Mouse (Mus musculus): Measurements from ENCODE around the gene Fkbp11. TPM values are rescaled to one million over a fixed set of nuclear protein-coding genes. Genes with fewer than 3 reads are reported as not detected.

Gene Fkbp11
- 3.5 and 3.6 TPM in 2 replicates for polyA plus RNA-seq (2015; fragmentation: Nextera tagmentation; extraction: Ambion mirVana)

GRCm38 (mm10) chr15:98727443-98728321 lies at the start of gene Fkbp11:
Gene Fkbp11 (minus strand): TSS chr15:98728198.
- peaks cover 24% of the 10 kb centered on the region for H3K4me1 ChIP-seq
- H3K27me3 ChIP-seq, result peaks cover 22% of the 10 kb centered on the region; the same call in 1 of the 2 replicates
- peak within 1 kb of the TSS; percentile 94 for H3K4me2 ChIP-seq (replicated peaks)
- no peak within 1 kb of the TSS for H3K27ac ChIP-seq (replicated peaks)
- H3K36me3 ChIP-seq, result no peaks in the 10 kb centered on the region
- peak; percentile 73 for ATAC-seq (replicated peaks)
- no peaks in the 10 kb centered on the region for H3K9me3 ChIP-seq
- 1% methylated on average over 39 of the region's 39 CpGs for WGBS
- H3K9ac ChIP-seq (replicated peaks), result peak within 1 kb of the TSS; percentile 49
- H3K4me3 ChIP-seq, result peak within 1 kb of the TSS; percentile 45

GRCm38 (mm10) chr15:98777762-98778161 lies 49.8 kb upstream of the Fkbp11 start, which contains the start of gene Wnt10b:
Gene Wnt10b (minus strand): TSS chr15:98778150.
- Histone ChIP-seq H3K4me2 (replicated peaks) (peak within 1 kb of the TSS; percentile 26), H3K27ac (replicated peaks) (no peak within 1 kb of the TSS)

GRCm38 (mm10) chr15:98777005-98777616 lies 49.1 kb upstream of the Fkbp11 start:
- no peak for ATAC-seq (replicated peaks)
- Histone ChIP-seq H3K27ac (replicated peaks) (no peak overlapping the region), H3K27me3 (peaks cover 98% of the 10 kb centered on the region), H3K4me2 (replicated peaks) (0 out of 2 replicates have a peak overlapping the region, but pooled peaks have one; percentile 32), H3K4me3 (peak overlapping the region; percentile 24; the same call in 1 of the 2 replicates), H3K36me3 (no peaks in the 10 kb centered on the region), H3K9ac (replicated peaks) (no peak overlapping the region), H3K4me1 (peaks cover 28% of the 10 kb centered on the region), H3K9me3 (no peaks in the 10 kb centered on the region)
- under 1% methylated on average over 19 of the region's 19 CpGs for WGBS

More at GRCm38 (mm10) chr15:98777762-98778161, 49.8 kb upstream of the Fkbp11 start, which contains the start of gene Wnt10b:
- no peak for ATAC-seq (replicated peaks)
- under 1% methylated on average over 32 of the region's 33 CpGs for WGBS
- Histone ChIP-seq H3K36me3 (no peaks in the 10 kb centered on the region), H3K9ac (replicated peaks) (no peak within 1 kb of the TSS), H3K27me3 (peaks cover 96% of the 10 kb centered on the region), H3K4me1 (peaks cover 23% of the 10 kb centered on the region), H3K9me3 (no peaks in the 10 kb centered on the region), H3K4me3 (peak within 1 kb of the TSS; percentile 24)

- Histone ChIP-seq H3K9ac (replicated peaks) (0 out of 2 replicates have a peak overlapping the region, but pooled peaks have one; percentile 25), H3K4me1 (peaks cover 28% of the 10 kb centered on the region), H3K27me3 (peaks cover 98% of the 10 kb centered on the region), H3K4me2 (replicated peaks) (peak overlapping the region; percentile 32), H3K27ac (replicated peaks) (no peak overlapping the region), H3K36me3 (no peaks in the 10 kb centered on the region), H3K4me3 (peak overlapping the region; percentile 24), H3K9me3 (no peaks in the 10 kb centered on the region)
- WGBS, result 2% methylated on average over 61 of the region's 62 CpGs
- ATAC-seq (replicated peaks), result no peak; the same call in 1 of the 2 replicates
Observed at GRCm38 (mm10) chr15:98776280-98777004, 48.4 kb upstream of the Fkbp11 start.

- H3K36me3 ChIP-seq, result no peaks in the 10 kb centered on the region
- no peak for ATAC-seq (replicated peaks)
- no peaks in the 10 kb centered on the region for H3K9me3 ChIP-seq
- no peak overlapping the region for H3K27ac ChIP-seq (replicated peaks)
- H3K9ac ChIP-seq (replicated peaks), result no peak overlapping the region
- peaks cover 28% of the 10 kb centered on the region for H3K4me1 ChIP-seq
- WGBS, result 4% methylated on average over 5 of the region's 5 CpGs
- H3K27me3 ChIP-seq, result peaks cover 96% of the 10 kb centered on the region
- no peak overlapping the region for H3K4me3 ChIP-seq
- H3K4me2 ChIP-seq (replicated peaks), result no peak overlapping the region
Observed at GRCm38 (mm10) chr15:98775533-98775932, 47.5 kb upstream of the Fkbp11 start.

GRCm38 (mm10) chr15:98774096-98774495 lies 46.1 kb upstream of the Fkbp11 start:
- Histone ChIP-seq H3K27ac (replicated peaks) (no peak overlapping the region), H3K36me3 (no peaks in the 10 kb centered on the region), H3K4me2 (replicated peaks) (no peak overlapping the region), H3K27me3 (peaks cover 90% of the 10 kb centered on the region), H3K4me1 (peaks cover 28% of the 10 kb centered on the region), H3K4me3 (no peak overlapping the region), H3K9me3 (no peaks in the 10 kb centered on the region), H3K9ac (replicated peaks) (no peak overlapping the region)
- no peak for ATAC-seq (replicated peaks)
- WGBS, result 7% methylated on average over 15 of the region's 15 CpGs

- H3K9ac ChIP-seq (replicated peaks), result no peak overlapping the region
- H3K27ac ChIP-seq (replicated peaks), result no peak overlapping the region
- H3K36me3 ChIP-seq, result no peaks in the 10 kb centered on the region
- ATAC-seq (replicated peaks), result no peak
- H3K27me3 ChIP-seq, result peaks cover 79% of the 10 kb centered on the region
- peak overlapping the region; percentile 23 for H3K4me3 ChIP-seq
- H3K9me3 ChIP-seq, result no peaks in the 10 kb centered on the region
- H3K4me2 ChIP-seq (replicated peaks), result peak overlapping the region; percentile 38
- peaks cover 23% of the 10 kb centered on the region for H3K4me1 ChIP-seq
- WGBS, result 3% methylated on average over 36 of the region's 36 CpGs
Observed at GRCm38 (mm10) chr15:98772511-98773211, 44.7 kb upstream of the Fkbp11 start.

GRCm38 (mm10) chr15:98771813-98772425 lies 43.9 kb upstream of the Fkbp11 start:
- H3K9me3 ChIP-seq, result no peaks in the 10 kb centered on the region
- H3K27ac ChIP-seq (replicated peaks), result no peak overlapping the region
- peak overlapping the region; percentile 23; the same call in 1 of the 2 replicates for H3K4me3 ChIP-seq
- H3K9ac ChIP-seq (replicated peaks), result no peak overlapping the region
- H3K27me3 ChIP-seq, result peaks cover 72% of the 10 kb centered on the region
- ATAC-seq (replicated peaks), result no peak
- H3K4me2 ChIP-seq (replicated peaks), result peak overlapping the region; percentile 38
- no peaks in the 10 kb centered on the region for H3K36me3 ChIP-seq
- 5% methylated on average over 12 of the region's 12 CpGs for WGBS
- H3K4me1 ChIP-seq, result peaks cover 18% of the 10 kb centered on the region

- no peak for ATAC-seq (replicated peaks)
- Histone ChIP-seq H3K4me1 (peaks cover 16% of the 10 kb centered on the region), H3K9ac (replicated peaks) (no peak overlapping the region), H3K4me3 (no peak overlapping the region), H3K9me3 (no peaks in the 10 kb centered on the region), H3K36me3 (no peaks in the 10 kb centered on the region), H3K27me3 (peaks cover 39% of the 10 kb centered on the region), H3K27ac (replicated peaks) (no peak overlapping the region), H3K4me2 (replicated peaks) (no peak overlapping the region)
- WGBS, result 28% methylated on average over 5 of the region's 5 CpGs
Observed at GRCm38 (mm10) chr15:98768259-98768658, 40.3 kb upstream of the Fkbp11 start.

- no peak overlapping the region for H3K27ac ChIP-seq (replicated peaks)
- peaks cover 21% of the 10 kb centered on the region for H3K4me1 ChIP-seq
- WGBS, result 55% methylated on average over 4 of the region's 4 CpGs
- no peaks in the 10 kb centered on the region for H3K9me3 ChIP-seq
- peaks cover 18% of the 10 kb centered on the region for H3K27me3 ChIP-seq
- no peak overlapping the region for H3K4me3 ChIP-seq
- no peaks in the 10 kb centered on the region for H3K36me3 ChIP-seq
- H3K9ac ChIP-seq (replicated peaks), result no peak overlapping the region
- no peak for ATAC-seq (replicated peaks)
- H3K4me2 ChIP-seq (replicated peaks), result no peak overlapping the region
Observed at GRCm38 (mm10) chr15:98765929-98766328, 37.9 kb upstream of the Fkbp11 start.

Measured in forebrain, embryonic 15.5 days (tissue).